Mouse (Mus musculus): Measurements from ENCODE around the gene Ugt2a1.
"Not testable (repeated sequence)": the region's sequence is repeated elsewhere in the genome, so short reads cannot be mapped to it uniquely, and the experiment has no call there.

The Ugt2a1 gene

DNA sequence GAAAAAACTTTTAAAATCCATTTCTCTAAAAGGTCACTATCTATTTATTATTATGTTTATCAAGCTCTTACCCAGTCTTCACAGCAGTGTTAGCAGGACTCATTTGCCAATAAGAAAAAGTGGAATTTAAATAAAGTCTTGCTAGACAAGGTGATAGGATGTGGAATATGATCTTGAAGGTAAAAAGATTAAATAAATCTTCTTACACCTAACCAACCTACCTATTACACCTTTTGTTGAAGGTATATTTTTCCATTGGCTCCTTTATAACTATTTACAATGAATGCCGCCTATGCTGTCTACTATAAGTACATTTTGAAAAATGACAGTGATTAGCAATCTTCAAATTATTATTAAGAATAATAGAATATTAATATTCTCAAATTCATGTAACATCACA is at the start of gene Ugt2a1:
Gene Ugt2a1, minus strand, starts transcription at position 101 of the 400 bp plus-strand sequence.
- DNase-seq (ENCODE audit: low spot score in 2 of 2): no peak

DNA sequence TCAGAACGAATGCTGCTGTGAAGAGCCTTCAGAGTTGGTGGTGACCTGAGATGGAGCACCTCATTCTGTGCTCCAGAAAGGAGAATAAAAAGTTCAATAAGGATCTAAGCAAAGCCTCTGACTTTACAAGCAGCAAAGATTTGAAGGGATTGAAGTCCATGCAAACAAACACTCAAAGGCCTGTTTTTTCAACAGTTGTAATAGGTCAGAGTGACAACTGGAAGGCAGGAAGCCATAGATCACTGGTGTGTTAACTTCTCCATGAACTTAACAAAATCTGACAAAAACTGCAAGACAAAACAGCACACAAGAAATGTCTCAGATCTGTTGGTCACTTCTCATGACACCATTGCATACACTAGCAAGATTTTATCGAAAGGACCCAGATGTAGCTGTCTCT is 47.4 kb upstream of the Ugt2a1 start, which contains the start of gene Sult1b1:
Gene Sult1b1, minus strand, starts transcription at position 85 of the 400 bp plus-strand sequence.
- DNase-seq (ENCODE audit: low spot score in 2 of 2): no peak

DNA sequence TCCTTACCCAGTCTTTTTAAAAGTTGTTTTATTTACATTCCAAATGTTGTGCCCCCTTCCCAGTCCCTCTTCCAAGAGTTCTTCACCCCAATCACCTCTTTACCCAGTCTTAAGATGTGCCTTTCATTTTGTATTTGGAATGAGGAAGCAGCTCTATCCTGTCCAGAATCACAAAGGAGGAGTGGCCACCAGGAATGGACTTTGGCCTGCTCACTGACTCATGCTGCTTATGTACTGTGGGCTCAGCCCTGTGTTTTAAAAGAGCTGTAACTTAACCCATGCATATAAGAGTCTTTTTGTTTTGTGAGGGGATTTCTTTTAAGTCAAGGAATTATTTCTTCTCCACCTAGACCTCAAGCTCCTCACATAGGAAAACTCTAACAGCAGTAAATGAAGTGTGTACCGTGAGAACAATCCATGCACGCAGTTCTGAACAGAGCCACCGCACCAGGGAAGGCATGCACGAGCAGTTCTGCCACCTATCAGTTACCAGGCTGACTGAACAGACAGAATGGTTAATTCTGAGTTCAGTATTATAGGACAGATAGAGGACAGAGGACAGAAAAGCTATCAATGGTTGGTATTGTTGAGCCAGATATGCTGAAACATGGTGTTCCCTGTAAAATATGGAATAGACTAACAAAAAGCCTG is 45.4 kb upstream of the Ugt2a1 start:
- no peak for DNase-seq (ENCODE audit: low spot score in 2 of 2)

DNA sequence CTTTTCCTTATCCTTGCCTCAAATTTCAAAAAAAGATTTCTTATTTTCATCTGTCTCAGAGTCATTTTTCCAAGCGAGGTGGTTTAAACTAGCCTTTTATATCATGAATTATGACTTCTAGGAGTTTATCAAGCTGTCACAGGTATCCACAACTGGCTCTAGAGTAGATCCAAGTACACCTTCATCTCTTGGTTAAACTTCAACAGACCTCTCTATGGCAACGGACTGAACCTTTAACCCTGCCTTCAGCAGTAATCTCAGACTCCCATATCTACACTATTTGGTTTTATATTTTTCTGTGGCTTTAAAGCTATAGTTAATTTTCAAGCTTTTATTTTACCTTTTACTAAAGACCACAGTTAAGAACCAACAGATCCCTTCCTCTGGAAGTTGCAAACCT is 41.6 kb upstream of the Ugt2a1 start:
- DNase-seq (ENCODE audit: low spot score in 2 of 2): no peak

DNA sequence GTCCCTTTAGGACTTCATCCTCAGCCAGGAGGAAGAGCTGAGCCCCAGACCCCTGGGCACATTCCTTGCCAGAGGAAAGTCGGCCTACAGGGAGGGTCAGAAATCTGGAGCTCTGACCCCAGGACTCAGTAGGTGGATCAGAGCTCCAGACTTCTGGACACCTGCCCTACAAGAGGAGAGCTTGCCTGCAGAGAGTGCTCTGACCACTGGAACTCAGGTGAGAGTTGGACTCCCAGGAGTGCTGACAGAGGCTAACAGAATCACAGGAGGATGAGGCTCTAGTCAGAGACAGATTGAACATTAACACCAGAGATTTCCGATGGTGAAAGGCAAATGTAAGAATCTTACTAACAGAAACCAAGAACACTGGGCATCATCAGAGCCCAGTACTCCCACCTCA is 32.9 kb upstream of the Ugt2a1 start:
- not testable (repeated sequence) for DNase-seq (ENCODE audit: low spot score in 2 of 2)

DNA sequence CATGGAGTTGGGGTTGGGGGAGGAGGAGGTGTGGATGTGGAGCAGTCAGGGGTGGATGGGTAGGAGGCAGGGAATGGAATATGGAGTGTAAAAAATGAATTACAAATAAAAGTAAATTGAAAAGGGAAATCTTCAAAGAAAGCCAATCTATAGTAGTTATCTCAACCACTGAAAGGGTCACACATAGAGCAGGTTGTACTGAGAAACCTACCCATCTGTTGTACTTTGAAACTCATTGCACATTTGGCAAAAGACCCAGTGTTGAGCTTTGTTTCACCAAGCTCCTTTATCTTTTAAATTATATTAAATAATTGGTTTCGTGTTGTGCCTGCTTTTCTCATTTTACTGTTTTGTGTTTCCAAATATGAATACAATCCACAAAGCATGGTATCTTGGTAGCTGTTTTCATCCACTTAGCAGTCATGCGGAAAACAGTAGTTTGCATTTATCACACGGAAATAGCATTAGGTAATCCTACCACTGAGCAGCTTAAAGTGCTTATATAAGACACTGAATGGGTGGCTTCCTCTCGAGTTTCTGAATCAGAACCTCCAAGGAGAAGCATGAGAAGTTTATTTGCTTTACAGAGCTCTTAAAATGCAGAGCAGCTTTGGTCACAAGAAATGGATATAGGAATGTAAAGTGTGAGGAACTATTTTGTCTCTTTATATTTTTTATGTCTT is 15.2 kb upstream of the Ugt2a1 start:
- DNase-seq (ENCODE audit: low spot score in 2 of 2): no peak

DNA sequence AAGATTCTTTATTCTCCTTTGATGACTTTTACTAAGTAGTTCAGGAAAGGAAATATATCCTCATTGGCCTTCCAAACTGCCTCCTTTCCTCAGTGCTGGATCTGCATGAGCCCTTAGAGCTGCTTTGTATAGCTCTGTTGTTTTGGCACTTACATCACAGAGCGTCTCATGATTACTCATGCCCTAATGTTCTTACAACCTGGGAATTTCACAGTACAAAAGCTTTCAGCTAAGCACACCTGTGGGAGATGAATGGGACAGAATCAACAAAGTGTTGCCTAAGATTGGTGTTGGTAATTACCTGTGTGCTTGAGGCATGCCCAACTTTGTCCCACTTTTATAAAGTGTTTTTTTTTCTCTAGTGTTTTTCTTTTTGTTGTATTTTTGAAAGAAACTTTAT is 12.0 kb upstream of the Ugt2a1 start:
- no peak for DNase-seq (ENCODE audit: low spot score in 2 of 2)

DNA sequence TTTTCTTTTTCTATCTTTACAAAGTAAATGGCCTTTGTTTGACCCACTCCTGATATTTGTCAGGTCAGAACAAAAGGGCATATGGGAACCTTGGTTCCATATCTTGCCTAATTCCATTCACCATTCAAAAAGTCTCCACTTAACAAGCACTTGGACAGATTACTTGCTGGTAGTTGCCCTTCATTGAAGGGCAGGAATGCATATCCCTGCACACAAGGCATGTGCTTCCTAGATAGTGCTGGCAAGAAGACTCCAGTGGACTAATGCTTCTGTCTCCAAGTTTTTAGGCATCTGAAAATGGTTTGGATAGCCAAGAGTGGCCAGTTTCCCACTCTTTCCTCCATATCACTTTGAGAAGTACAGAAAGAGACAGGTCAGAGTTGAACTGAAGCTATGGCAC is 8.7 kb upstream of the Ugt2a1 start:
- no peak for DNase-seq (ENCODE audit: low spot score in 2 of 2)

DNA sequence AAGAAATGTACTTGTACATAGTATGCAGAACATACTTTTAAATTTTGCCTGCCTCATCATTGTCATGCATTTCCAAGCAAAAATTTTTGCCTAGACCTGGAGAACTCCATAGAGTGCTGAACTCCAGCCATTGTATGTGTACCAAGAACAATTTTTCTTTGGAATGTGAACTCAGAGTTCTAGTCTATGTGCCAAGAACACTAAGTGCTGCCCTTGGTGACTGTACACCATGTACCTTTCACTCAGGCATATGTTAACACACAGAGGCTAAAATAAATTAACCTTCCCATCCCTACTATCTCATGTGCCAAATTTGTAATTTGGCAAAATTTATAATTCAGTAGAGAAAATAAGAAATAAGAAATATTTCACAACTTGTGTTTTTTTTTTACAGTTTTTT is 8.3 kb upstream of the Ugt2a1 start:
- DNase-seq (ENCODE audit: low spot score in 2 of 2): no peak

DNA sequence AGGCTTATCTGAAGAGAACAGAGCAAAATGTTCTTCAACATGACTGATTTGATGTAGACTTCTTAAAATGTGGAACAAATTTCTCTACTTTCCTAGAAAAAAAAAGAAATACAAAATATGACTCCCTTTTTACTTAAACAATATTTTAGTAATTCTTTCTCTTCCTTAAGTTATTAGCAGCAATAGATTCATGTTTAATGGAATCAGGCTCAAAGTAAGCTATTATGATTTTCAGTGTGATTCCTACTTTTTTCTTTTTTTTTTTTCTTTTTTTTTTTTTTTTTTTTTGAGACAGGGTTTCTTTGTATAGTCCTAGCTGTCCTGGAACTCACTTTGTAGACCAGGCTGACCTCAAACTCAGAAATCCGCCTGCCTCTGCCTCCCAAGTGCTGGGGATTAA is 4.0 kb downstream of the Ugt2a1 start, which contains the start of gene Gm43638:
Gene Gm43638, minus strand, starts transcription at position 101 of the 400 bp plus-strand sequence.
- DNase-seq (ENCODE audit: low spot score in 2 of 2): not testable (repeated sequence)

DNA sequence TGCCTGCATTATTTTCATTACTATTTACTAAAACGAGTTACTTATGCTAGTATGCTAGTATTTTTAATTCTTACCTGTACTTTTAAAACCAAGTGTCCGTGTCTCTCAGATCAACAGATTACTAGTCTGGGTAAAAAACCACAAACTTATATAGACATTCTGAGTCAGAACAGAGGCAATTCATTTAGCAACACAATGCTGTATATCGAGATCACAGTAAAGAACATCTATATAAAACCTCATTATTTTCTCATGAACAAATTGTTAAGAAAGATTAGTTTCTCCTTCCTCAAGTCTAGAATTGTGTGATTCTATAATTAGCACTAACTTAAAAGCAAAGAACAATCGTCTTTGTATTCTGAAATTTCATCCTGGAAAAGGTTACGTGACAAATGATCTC is 8.5 kb downstream of the Ugt2a1 start, which contains the start of gene Ugt2a2:
Gene Ugt2a2, minus strand, starts transcription at position 101 of the 400 bp plus-strand sequence.
- DNase-seq (ENCODE audit: low spot score in 2 of 2): no peak

DNA sequence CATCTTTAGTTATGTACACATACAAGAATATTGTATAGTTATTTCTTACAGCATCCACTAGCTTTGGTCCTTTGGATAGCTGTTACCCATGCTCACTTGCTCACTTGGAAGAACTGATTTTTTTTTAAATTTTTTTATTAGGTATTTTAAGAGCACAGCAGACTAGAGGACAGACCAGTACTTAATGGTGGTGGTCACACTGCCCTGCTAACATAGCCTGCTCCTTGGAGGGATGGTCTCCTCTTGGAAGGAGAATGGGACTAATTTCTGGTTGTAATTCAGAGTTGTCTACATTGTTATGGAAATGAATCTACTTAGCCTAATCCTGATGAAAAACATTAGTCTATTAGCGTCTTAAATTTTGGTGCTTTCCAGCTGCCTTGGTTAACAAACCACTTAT is 31.9 kb downstream of the Ugt2a1 start:
- no peak for DNase-seq (ENCODE audit: low spot score in 2 of 2)

DNA sequence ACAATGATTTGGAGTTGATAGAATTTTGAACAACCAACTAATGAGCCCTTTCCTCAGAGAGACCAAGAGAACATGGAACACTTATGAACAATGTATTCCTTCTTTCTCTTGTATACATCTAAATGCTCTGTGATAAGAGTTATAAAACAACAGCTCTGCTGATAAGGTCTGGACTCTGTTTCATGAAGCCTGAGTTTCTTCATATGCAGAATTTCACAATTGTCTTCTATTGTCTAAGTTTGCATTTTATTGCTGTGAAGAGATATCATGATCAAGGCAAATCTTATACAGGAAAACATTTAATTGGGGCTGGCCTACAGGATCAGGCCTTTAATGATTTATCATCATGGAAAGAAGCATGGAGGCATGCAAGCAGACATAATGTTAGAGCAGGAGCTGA is 33.0 kb downstream of the Ugt2a1 start:
- DNase-seq (ENCODE audit: low spot score in 2 of 2): no peak

DNA sequence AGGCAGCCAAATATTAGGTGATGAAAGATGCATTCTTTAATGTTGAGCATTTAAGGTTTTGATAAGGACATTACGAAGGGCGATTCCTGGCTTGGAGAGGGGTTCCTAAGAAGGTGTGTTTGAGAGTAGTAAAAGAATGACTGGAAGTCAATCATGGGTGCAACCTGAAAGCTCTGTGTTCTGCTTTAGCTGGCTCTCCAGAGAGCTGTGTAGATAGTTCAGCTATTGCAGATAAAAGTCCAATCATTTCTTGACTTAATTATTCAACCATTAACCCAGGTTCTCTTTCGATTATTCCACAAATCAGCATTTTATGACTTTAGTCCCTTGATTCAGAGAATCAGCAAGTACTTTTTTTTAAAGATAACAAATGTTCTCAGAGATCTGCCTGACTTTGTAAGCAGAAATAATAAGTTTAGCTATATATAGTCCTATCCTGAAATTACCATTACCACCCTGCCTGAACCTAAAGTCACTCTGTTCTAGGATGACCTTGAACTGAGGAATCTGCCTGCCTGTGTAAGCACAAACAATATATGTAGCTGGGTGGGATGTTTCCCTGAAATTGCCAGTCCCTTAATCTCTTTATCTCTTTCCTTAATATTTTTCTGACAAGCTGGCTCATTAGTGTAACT is 34.3 kb downstream of the Ugt2a1 start:
- no peak for DNase-seq (ENCODE audit: low spot score in 2 of 2)

DNA sequence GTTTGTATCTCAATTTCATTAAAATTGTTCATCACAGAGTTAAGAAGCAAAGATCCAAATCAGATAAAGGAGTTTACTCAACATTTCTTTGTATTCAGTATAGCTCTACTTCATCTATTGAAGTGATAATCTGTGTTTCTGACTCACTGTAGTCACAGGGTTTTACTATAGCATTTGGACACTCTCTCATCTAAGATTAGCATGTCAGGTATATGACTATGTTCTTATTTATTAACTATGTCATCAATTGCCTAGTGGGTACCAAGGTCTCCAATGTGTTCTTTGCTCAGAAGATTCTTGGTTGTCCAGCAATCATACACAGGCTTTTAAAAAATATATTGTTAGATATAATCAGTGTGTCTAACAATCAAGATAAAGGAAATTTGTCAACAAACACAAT is 35.2 kb downstream of the Ugt2a1 start:
- DNase-seq (ENCODE audit: low spot score in 2 of 2): no peak

DNA sequence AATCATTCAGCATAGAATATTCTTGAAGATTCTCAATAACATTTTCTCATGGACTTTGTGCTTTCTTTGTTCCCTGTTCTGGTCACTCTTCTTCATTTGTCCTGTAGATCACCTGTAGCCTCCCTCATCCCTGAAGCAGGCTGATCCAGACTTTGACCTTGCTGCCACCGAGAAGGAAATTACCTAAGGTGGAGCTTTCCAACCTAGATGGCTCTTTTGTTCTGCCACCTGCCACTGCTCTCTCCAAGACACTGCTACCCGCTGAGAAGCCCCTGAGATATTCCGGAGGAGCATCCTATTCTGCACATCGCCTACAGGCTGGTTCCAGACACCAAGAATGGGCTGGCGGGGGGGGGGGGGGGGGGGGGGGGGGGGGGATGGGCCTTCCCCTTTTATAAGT is 38.2 kb downstream of the Ugt2a1 start:
- not testable (repeated sequence) for DNase-seq (ENCODE audit: low spot score in 2 of 2)

DNA sequence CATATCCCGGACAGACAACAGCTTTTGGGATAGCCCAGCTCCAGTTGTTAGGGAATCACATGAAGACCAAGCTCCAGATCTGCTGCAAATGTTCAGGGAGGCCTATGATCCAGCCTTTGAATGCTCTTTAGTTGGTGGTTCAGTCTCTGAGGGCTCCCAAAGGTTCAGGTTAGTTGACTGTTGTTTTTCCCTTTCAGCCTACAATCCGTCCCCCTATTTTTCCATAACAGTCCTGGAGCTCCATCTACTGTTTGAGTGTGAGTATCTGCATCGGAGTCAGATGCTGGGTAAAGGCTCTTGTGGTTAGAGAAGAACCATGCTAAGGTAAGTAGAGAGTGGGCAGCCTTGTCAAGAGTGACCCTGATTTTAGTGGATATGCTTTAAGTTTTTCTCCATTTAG is 54.4 kb downstream of the Ugt2a1 start:
- no peak for DNase-seq (ENCODE audit: low spot score in 2 of 2)

DNA sequence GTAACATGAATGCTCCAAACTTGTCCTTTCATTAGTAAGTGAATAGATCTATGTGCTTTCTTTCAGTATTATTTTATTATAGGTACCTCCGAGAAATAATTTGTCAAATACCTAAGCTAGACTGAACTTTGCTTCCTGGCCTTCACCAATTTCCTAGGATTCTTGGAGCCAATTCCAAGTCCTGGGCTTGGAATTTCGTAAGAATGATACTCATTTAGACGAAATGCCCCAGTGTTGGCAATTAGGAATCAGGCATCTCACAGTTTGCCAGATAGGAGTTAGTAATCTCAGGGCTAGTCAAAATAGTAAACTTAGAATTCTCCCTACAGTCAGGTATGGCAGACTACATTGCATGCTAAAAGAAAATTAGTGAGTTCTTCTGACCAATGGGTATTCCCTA is 65.0 kb downstream of the Ugt2a1 start:
- no peak for DNase-seq (ENCODE audit: low spot score in 2 of 2)

DNA sequence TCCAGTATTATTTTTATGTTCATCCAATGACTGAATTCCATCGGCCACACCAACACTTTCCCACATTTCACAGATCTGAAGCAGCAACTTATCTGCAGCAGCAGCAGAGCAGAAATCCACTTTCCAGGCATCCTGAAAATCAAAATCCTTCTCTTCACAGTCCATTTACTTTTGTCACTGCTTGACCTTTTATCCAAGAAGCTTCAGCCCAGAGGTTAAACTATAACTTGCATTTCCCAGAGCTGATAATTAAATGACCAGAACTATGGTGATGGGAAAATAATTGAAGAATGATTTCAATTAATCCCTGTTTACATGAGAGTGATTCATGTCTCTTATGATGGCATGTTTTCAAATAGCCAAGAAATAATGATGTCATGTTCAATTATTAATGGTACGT is 66.6 kb downstream of the Ugt2a1 start, which contains the start of gene Ugt2b38:
Gene Ugt2b38, minus strand, starts transcription at position 163 of the 400 bp plus-strand sequence.
- DNase-seq (ENCODE audit: low spot score in 2 of 2): not testable (repeated sequence)
